Mouse (Mus musculus): ENCODE data around the gene Rsph6a.

GRCm38 (mm10) chr7:19094471-19094825, 40.0 kb downstream of the Rsph6a start, which contains the start of gene Six5:
- TF ChIP-seq CTCF (IDR thresholded peaks at IDR 0.05; ENCODE audit: extremely low read depth, insufficient read depth, insufficient read length, insufficient replicate concordance) = no peak
- TF ChIP-seq POLR2A (IDR thresholded peaks at IDR 0.05; ENCODE audit: low read depth, low read length) = no peak

Measured in spleen, adult 2 months (tissue).